Mouse (Mus musculus) kidney, embryonic 15.5 days (tissue): ENCODE measurements around the gene Emc8. TPM values are rescaled to one million over a fixed set of nuclear protein-coding genes. Genes with fewer than 3 reads are reported as not detected.
A peak's percentile ranks its signal among the peaks of the same experiment; 100 is the strongest.

Source experiments
- ATAC-seq: fragments of 200-750 bp; cut with Nextera tagmentation; replicated peaks from 2 replicates; pipeline ENCODE4 v1.8.0; 2017; ENCODE audit warnings: moderate TSS enrichment; ENCODE audit not compliant: low FRiP score
- H3K27ac ChIP-seq: fragments of 300-500 bp; sonication (generic); 2 replicates; pipeline ENCODE4 v1.5.1; 2015; ENCODE audit warnings: mild to moderate bottlenecking, inconsistent platforms
- H3K27me3 ChIP-seq: fragments of 300-500 bp; sonication (generic); 2 replicates; pipeline ENCODE4 v1.6.1; 2015; ENCODE audit warnings: inconsistent platforms
- H3K36me3 ChIP-seq: fragments of 300-500 bp; sonication (generic); 2 replicates; pipeline ENCODE4 v1.6.1; 2015; ENCODE audit warnings: inconsistent platforms
- H3K4me1 ChIP-seq: fragments of 300-500 bp; sonication (generic); 2 replicates; pipeline ENCODE4 v1.6.1; 2015; ENCODE audit warnings: inconsistent platforms
- H3K4me2 ChIP-seq: fragments of 300-500 bp; sonication (generic); 2 replicates; pipeline ENCODE4 v1.6.1; 2015; ENCODE audit warnings: moderate library complexity, mild to moderate bottlenecking, inconsistent platforms
- H3K4me3 ChIP-seq: fragments of 300-500 bp; sonication (generic); replicated peaks from 2 replicates; pipeline ENCODE4 v1.5.1; 2015; ENCODE audit warnings: mild to moderate bottlenecking, inconsistent platforms
- H3K9ac ChIP-seq: fragments of 300-500 bp; sonication (generic); 2 replicates; pipeline ENCODE4 v1.6.1; 2015; ENCODE audit warnings: mild to moderate bottlenecking, inconsistent platforms
- H3K9me3 ChIP-seq: fragments of 300-500 bp; sonication (generic); replicated peaks from 2 replicates; pipeline ENCODE4 v1.6.1; 2016; ENCODE audit warnings: inconsistent platforms
- WGBS: fragments of 180-500 bp; shearing (Covaris S2); methylation state at CpG from one replicate; pipeline ENCODE4 v1.1.7; 2015; ENCODE audit warnings: mixed read lengths; 5-methylcytosine and 5-hydroxymethylcytosine counted together
- polyA plus RNA-seq: library from polyadenylated mRNA; unstranded; fragments of >200 nt; fragmentation: Nextera tagmentation; extraction: Ambion mirVana; gene quantifications from 2 replicates; pipeline ENCODE4 v1.2.1, GENCODE M21; 2015

The Emc8 gene
- polyA plus RNA-seq, 1 experiment from 2014 or later = 250 TPM

GRCm38 (mm10) chr8:120631441-120632375, 36.7 kb downstream of the Emc8 start:
- no peak overlapping the region for H3K4me3 ChIP-seq
- no peak overlapping the region for H3K9ac ChIP-seq
- no peak for ATAC-seq
- peaks cover 48% of the 10 kb centered on the region for H3K27me3 ChIP-seq
- H3K27ac ChIP-seq = no peak overlapping the region
- H3K4me1 ChIP-seq = peaks cover 15% of the 10 kb centered on the region
- WGBS = 78% methylated on average over 21 of the region's 21 CpGs
- no peaks in the 10 kb centered on the region for H3K36me3 ChIP-seq
- H3K4me2 ChIP-seq = no peak overlapping the region
- no peaks in the 10 kb centered on the region for H3K9me3 ChIP-seq

GRCm38 (mm10) chr8:120630848-120631247, 37.5 kb downstream of the Emc8 start:
- Histone ChIP-seq H3K4me1 (peaks cover 15% of the 10 kb centered on the region), H3K27ac (no peak overlapping the region), H3K36me3 (no peaks in the 10 kb centered on the region), H3K4me2 (no peak overlapping the region), H3K27me3 (peaks cover 48% of the 10 kb centered on the region), H3K9me3 (no peaks in the 10 kb centered on the region), H3K9ac (no peak overlapping the region), H3K4me3 (no peak overlapping the region)
- 34% methylated on average over 6 of the region's 6 CpGs for WGBS
- no peak for ATAC-seq

DNA sequence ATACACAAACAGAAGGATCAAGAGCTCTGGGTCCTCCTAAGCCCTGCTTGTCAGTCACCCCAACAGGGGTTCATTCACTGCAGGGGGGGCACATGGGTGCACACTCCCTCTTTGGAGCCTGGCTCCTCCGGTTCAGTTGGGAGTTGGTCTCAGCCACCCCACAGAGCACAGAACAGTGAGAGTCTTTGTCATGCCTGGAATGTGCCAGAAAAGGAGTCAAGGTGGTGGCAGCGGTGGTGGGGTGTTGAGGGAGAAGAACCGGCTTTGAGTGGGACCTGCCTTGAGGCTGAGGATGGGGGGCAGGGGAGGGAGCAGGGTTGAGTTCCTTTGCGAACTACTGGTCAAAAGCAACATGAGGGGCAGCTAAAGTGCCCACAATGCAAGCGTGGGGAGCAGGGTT, 38.3 kb downstream of the Emc8 start:
- H3K27ac ChIP-seq = no peak overlapping the region
- H3K4me1 ChIP-seq = peaks cover 16% of the 10 kb centered on the region
- WGBS = 63% methylated on average over 5 of the region's 5 CpGs
- H3K9me3 ChIP-seq = no peaks in the 10 kb centered on the region
- H3K4me2 ChIP-seq = no peak overlapping the region
- no peak overlapping the region for H3K4me3 ChIP-seq
- ATAC-seq = no peak
- peaks cover 43% of the 10 kb centered on the region for H3K27me3 ChIP-seq
- H3K36me3 ChIP-seq = no peaks in the 10 kb centered on the region
- no peak overlapping the region for H3K9ac ChIP-seq

- Histone ChIP-seq H3K4me3 (no peak overlapping the region), H3K4me1 (peaks cover 16% of the 10 kb centered on the region), H3K9ac (no peak overlapping the region), H3K9me3 (no peaks in the 10 kb centered on the region), H3K27ac (no peak overlapping the region), H3K27me3 (peaks cover 17% of the 10 kb centered on the region), H3K4me2 (no peak overlapping the region), H3K36me3 (no peaks in the 10 kb centered on the region)
- no peak for ATAC-seq
- 86% methylated on average over 5 of the region's 5 CpGs for WGBS
Observed at GRCm38 (mm10) chr8:120627298-120627697, 41.1 kb downstream of the Emc8 start.

DNA sequence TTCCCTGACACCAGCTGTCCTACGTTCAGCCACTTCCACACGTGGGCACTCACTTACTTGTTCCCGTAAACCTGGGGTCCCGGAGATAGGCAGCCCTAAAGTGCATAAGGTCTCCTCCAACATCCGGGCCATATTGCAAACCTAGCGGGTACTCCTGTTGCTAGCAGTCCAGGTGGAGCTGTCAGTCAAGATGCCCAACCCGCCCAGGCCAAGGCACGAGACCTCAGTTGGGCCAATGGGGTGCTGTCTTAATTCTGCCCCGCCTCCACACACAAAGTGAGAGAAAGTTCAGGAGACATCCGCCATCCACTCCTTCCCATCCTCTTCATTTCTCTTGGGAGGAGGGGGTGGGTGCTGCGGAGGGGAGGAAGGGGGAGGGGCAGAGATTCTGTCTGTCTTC, 41.9 kb downstream of the Emc8 start:
- 60% methylated on average over 11 of the region's 11 CpGs for WGBS
- H3K36me3 ChIP-seq = no peaks in the 10 kb centered on the region
- peaks cover 9% of the 10 kb centered on the region; the same call in 1 of the 2 replicates for H3K27me3 ChIP-seq
- ATAC-seq = no peak
- no peak overlapping the region for H3K4me3 ChIP-seq
- no peak overlapping the region for H3K4me2 ChIP-seq
- no peak overlapping the region for H3K9ac ChIP-seq
- H3K27ac ChIP-seq = no peak overlapping the region
- H3K9me3 ChIP-seq = no peaks in the 10 kb centered on the region
- peaks cover 16% of the 10 kb centered on the region for H3K4me1 ChIP-seq

DNA sequence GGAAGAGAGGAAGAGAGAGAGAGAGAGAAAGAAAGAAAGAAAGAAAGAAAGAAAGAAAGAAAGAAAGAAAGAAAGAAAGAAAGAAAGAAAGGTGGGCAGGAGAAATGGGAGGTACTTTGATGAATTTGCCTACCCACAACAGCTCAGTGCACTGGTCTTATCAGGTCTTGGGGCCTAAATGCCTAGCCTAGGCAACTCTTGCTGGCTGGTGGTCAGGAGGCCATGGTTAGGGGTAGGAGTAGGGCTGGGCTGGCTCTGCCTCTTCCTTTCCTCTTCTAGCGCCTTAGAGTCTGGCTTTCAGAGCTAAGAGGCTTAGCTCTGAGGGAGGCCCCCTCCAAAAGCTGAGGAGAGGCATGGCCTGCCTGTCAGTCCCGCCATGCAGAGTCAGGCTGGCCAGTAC, 44.8 kb downstream of the Emc8 start:
- Histone ChIP-seq H3K9me3 (no peaks in the 10 kb centered on the region), H3K4me1 (peaks cover 20% of the 10 kb centered on the region), H3K4me2 (no peak overlapping the region), H3K36me3 (no peaks in the 10 kb centered on the region), H3K9ac (no peak overlapping the region), H3K27ac (peak overlapping the region; percentile 32; the same call in 1 of the 2 replicates), H3K27me3 (no peaks in the 10 kb centered on the region), H3K4me3 (no peak overlapping the region)
- peak; percentile 61 for ATAC-seq
- WGBS = 32% methylated on average over 2 of the region's 2 CpGs

GRCm38 (mm10) chr8:120622161-120622560, 46.2 kb downstream of the Emc8 start:
- Histone ChIP-seq H3K9me3 (no peaks in the 10 kb centered on the region), H3K9ac (no peak overlapping the region), H3K4me2 (no peak overlapping the region), H3K4me1 (peaks cover 29% of the 10 kb centered on the region), H3K27me3 (no peaks in the 10 kb centered on the region), H3K4me3 (no peak overlapping the region), H3K36me3 (no peaks in the 10 kb centered on the region), H3K27ac (no peak overlapping the region)
- ATAC-seq = no peak
- 78% methylated on average over 14 of the region's 14 CpGs for WGBS

DNA sequence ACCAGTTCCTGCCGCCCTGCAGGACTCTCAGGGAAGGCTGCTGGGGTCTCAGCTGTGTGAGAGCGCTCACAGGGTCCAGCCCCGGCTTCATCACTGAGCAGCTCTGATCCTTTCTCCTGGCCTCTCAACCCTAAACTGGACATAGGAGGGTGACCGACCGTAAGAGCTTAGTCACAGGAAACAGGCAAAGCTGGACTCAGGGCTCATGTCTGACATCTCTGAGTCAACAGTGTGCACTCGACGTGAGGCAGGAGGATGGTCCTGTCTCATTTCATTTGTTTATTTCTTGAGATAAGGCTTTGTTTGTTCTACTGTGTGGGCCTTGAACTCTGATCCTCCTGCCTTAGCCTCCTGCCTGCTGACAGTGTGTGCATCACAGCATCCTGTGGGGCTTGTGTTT, 47.9 kb downstream of the Emc8 start:
- Histone ChIP-seq H3K27me3 (no peaks in the 10 kb centered on the region), H3K4me3 (no peak overlapping the region), H3K9me3 (no peaks in the 10 kb centered on the region), H3K4me1 (peaks cover 35% of the 10 kb centered on the region), H3K36me3 (no peaks in the 10 kb centered on the region), H3K9ac (no peak overlapping the region), H3K27ac (no peak overlapping the region), H3K4me2 (no peak overlapping the region)
- 52% methylated on average over 7 of the region's 7 CpGs for WGBS
- ATAC-seq = no peak

- H3K4me1 ChIP-seq = peaks cover 29% of the 10 kb centered on the region
- no peak overlapping the region for H3K4me2 ChIP-seq
- H3K4me3 ChIP-seq = no peak overlapping the region
- no peaks in the 10 kb centered on the region for H3K27me3 ChIP-seq
- no peaks in the 10 kb centered on the region for H3K36me3 ChIP-seq
- H3K9ac ChIP-seq = no peak overlapping the region
- ATAC-seq = no peak
- H3K9me3 ChIP-seq = no peaks in the 10 kb centered on the region
- H3K27ac ChIP-seq = no peak overlapping the region
- WGBS = 75% methylated on average over 11 of the region's 11 CpGs
Observed at GRCm38 (mm10) chr8:120619235-120620180, 48.9 kb downstream of the Emc8 start.

- no peak overlapping the region for H3K4me3 ChIP-seq
- no peaks in the 10 kb centered on the region for H3K27me3 ChIP-seq
- no peak overlapping the region for H3K27ac ChIP-seq
- H3K9me3 ChIP-seq = no peaks in the 10 kb centered on the region
- ATAC-seq = peak; percentile 19; the same call in 1 of the 2 replicates
- 0% methylated on average over 6 of the region's 6 CpGs for WGBS
- no peak overlapping the region for H3K9ac ChIP-seq
- no peak overlapping the region for H3K4me2 ChIP-seq
- no peaks in the 10 kb centered on the region for H3K36me3 ChIP-seq
- peaks cover 19% of the 10 kb centered on the region for H3K4me1 ChIP-seq
Observed at GRCm38 (mm10) chr8:120618110-120618509, 50.3 kb downstream of the Emc8 start.

DNA sequence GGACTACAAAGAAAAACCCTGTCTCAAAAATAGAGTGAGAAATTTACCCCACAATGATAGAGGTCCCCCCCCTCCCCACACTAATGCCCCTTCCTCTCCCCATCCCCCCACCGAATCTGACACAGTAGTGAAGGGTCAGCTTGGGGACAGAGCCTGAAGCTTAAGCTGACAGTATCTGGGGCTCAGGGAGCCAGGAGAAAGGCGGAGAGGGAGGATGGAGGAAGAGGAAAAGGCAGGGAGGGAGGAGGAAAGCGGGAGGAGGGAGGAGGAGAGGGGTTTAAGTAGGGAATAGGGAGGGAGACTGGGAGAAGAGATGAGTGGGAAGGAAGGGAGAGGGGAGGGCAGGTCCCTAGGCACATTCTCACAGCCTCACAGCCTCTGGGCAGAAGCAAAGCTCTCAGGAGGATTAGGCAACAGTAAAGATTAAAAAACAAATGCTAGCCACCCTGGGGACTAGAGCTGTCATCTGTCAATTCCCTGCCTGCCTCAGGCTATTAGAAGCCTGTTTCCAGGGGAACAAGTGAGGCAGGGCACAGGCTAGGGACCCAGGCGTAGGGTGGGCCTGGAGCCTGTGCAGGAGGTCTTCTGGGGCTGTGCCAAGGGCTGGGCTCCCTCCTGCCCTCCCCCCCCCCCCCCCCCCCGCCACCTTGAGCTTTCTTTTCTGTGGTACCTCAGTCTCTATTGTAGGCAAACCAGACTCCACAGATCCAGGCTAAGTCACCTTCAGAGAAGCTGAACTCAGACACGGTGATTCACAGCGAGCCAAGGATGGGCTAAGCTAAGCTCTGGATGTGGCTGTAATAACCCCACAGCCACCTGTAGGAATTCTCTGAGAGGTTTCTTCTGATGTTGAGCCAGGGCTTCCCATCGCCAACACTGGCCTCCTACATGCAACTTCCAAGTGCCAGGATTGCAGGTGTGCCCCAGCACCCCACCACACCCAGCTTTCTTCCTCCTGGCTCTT, 51.4 kb downstream of the Emc8 start:
- Histone ChIP-seq H3K27ac (no peak overlapping the region), H3K36me3 (no peaks in the 10 kb centered on the region), H3K27me3 (no peaks in the 10 kb centered on the region), H3K9ac (no peak overlapping the region), H3K4me3 (no peak overlapping the region), H3K4me2 (no peak overlapping the region), H3K4me1 (peaks cover 19% of the 10 kb centered on the region), H3K9me3 (no peaks in the 10 kb centered on the region)
- 53% methylated on average over 7 of the region's 8 CpGs for WGBS
- no peak for ATAC-seq
